Mouse (Mus musculus): Measurements from ENCODE around the gene Tfpi. TPM values are rescaled to one million over a fixed set of nuclear protein-coding genes. Genes with fewer than 3 reads are reported as not detected.
"Not testable (repeated sequence)": the region's sequence is repeated elsewhere in the genome, so short reads cannot be mapped to it uniquely, and the experiment has no call there.

The Tfpi gene
- polyA plus RNA-seq, 1 experiment from 2014 or later: 53.9 TPM

GRCm38 (mm10) chr2:84513281-84513680 lies 36.7 kb upstream of the Tfpi start:
- H3K4me2 ChIP-seq (ENCODE audit: low read length): no peak overlapping the region
- WGBS: 92% methylated on average over 3 of the region's 3 CpGs
- no peaks in the 10 kb centered on the region for H3K9me3 ChIP-seq (ENCODE audit: control insufficient read depth, low read length)
- no peak overlapping the region for H3K27ac ChIP-seq (ENCODE audit: low read depth)
- H3K36me3 ChIP-seq (ENCODE audit: control insufficient read depth, insufficient read depth, low read length): no peaks in the 10 kb centered on the region
- DNase-seq (ENCODE audit: low spot score) (no peak), ATAC-seq (replicated peaks; ENCODE audit: low FRiP score, low TSS enrichment, low read depth) (no peak)
- no peak overlapping the region for H3K4me3 ChIP-seq (ENCODE audit: low read depth, low read length)
- H3K9ac ChIP-seq (ENCODE audit: low read length): no peak overlapping the region
- H3K27me3 ChIP-seq (replicated peaks; ENCODE audit: control insufficient read depth, insufficient read depth, low read length): no peaks in the 10 kb centered on the region
- H3K4me1 ChIP-seq (replicated peaks; ENCODE audit: control insufficient read depth, insufficient read depth, low read length): no peaks in the 10 kb centered on the region; the same call in 1 of the 2 replicates

- ATAC-seq (replicated peaks; ENCODE audit: low FRiP score, low TSS enrichment, low read depth) (no peak), DNase-seq (ENCODE audit: low spot score) (no peak)
- 59% methylated on average over 2 of the region's 2 CpGs for WGBS
- Histone ChIP-seq H3K27ac (ENCODE audit: low read depth) (no peak overlapping the region), H3K4me1 (replicated peaks; ENCODE audit: control insufficient read depth, insufficient read depth, low read length) (no peaks in the 10 kb centered on the region), H3K4me3 (ENCODE audit: low read depth, low read length) (no peak overlapping the region), H3K27me3 (replicated peaks; ENCODE audit: control insufficient read depth, insufficient read depth, low read length) (no peaks in the 10 kb centered on the region), H3K4me2 (ENCODE audit: low read length) (no peak overlapping the region), H3K36me3 (ENCODE audit: control insufficient read depth, insufficient read depth, low read length) (no peaks in the 10 kb centered on the region), H3K9ac (ENCODE audit: low read length) (no peak overlapping the region), H3K9me3 (ENCODE audit: control insufficient read depth, low read length) (no peaks in the 10 kb centered on the region)
These were observed 34.9 kb upstream of the Tfpi start for GRCm38 (mm10) chr2:84511508-84511907.

- WGBS: 86% methylated on average over 4 of the region's 4 CpGs
- H3K36me3 ChIP-seq (ENCODE audit: control insufficient read depth, insufficient read depth, low read length): no peaks in the 10 kb centered on the region
- H3K4me3 ChIP-seq (ENCODE audit: low read depth, low read length): no peak overlapping the region
- H3K4me1 ChIP-seq (replicated peaks; ENCODE audit: control insufficient read depth, insufficient read depth, low read length): no peaks in the 10 kb centered on the region
- H3K4me2 ChIP-seq (ENCODE audit: low read length): no peak overlapping the region
- H3K27me3 ChIP-seq (replicated peaks; ENCODE audit: control insufficient read depth, insufficient read depth, low read length): no peaks in the 10 kb centered on the region
- ATAC-seq (replicated peaks; ENCODE audit: low FRiP score, low TSS enrichment, low read depth) (no peak), DNase-seq (ENCODE audit: low spot score) (no peak)
- H3K9me3 ChIP-seq (ENCODE audit: control insufficient read depth, low read length): no peaks in the 10 kb centered on the region
- no peak overlapping the region for H3K27ac ChIP-seq (ENCODE audit: low read depth)
- H3K9ac ChIP-seq (ENCODE audit: low read length): no peak overlapping the region
These were observed 34.5 kb upstream of the Tfpi start for GRCm38 (mm10) chr2:84511036-84511435.

DNA sequence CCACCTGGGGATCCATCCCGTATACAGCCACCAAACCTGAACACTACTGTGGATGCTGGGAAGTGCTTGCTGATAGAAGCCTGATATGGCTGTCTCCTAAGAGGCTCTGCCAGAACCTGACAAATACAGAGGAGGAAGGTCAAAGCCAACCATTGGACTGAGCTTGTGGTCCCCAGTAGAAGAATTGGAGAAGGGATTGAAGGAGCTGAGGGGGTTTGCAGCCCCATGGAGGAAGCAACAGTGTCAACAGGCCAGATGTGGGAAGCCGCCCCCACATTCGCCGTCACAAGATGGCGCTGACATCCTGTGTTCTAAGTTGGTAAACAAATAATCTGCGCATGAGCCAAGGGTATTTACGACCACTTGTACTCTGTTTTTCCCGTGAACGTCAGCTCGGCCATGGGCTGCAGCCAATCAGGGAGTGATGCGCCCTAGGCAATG lies 28.4 kb upstream of the Tfpi start:
- 40% methylated on average over 5 of the region's 11 CpGs for WGBS
- ATAC-seq (replicated peaks; ENCODE audit: low FRiP score, low TSS enrichment, low read depth) (peak; percentile 62; the same call in 1 of the 2 replicates), DNase-seq (ENCODE audit: low spot score) (peak; percentile 66)
- H3K4me1 ChIP-seq (replicated peaks; ENCODE audit: control insufficient read depth, insufficient read depth, low read length); H3K36me3 ChIP-seq (ENCODE audit: control insufficient read depth, insufficient read depth, low read length); H3K27ac ChIP-seq (ENCODE audit: low read depth); H3K9ac ChIP-seq (ENCODE audit: low read length); H3K9me3 ChIP-seq (ENCODE audit: control insufficient read depth, low read length); H3K27me3 ChIP-seq (replicated peaks; ENCODE audit: control insufficient read depth, insufficient read depth, low read length); H3K4me3 ChIP-seq (ENCODE audit: low read depth, low read length): not testable (repeated sequence)
- peak overlapping the region; percentile 22; the same call in 1 of the 2 replicates for H3K4me2 ChIP-seq (ENCODE audit: low read length)

DNA sequence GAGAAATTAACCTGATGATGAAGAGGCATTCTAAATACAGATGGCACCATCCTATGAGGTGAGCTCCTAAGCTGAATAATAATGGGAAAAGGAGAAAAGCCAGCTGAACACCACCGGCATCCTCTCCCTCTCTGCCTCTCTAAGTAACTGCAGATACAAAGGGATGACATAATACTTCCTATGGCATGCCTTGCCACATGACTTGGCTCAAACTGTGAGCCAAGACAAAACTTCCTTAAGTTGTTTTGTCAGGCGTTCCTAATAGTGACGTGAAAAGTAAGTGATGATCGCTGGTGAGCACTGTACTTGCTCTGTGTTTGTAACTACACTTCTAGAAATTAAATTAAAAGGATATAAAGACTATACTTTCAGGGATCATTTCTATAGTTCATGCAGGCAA lies 27.7 kb upstream of the Tfpi start:
- Histone ChIP-seq H3K27ac (ENCODE audit: low read depth) (no peak overlapping the region), H3K36me3 (ENCODE audit: control insufficient read depth, insufficient read depth, low read length) (no peaks in the 10 kb centered on the region), H3K4me3 (ENCODE audit: low read depth, low read length) (no peak overlapping the region), H3K9me3 (ENCODE audit: control insufficient read depth, low read length) (no peaks in the 10 kb centered on the region), H3K4me2 (ENCODE audit: low read length) (no peak overlapping the region), H3K9ac (ENCODE audit: low read length) (no peak overlapping the region), H3K4me1 (replicated peaks; ENCODE audit: control insufficient read depth, insufficient read depth, low read length) (no peaks in the 10 kb centered on the region), H3K27me3 (replicated peaks; ENCODE audit: control insufficient read depth, insufficient read depth, low read length) (no peaks in the 10 kb centered on the region)
- ATAC-seq (replicated peaks; ENCODE audit: low FRiP score, low TSS enrichment, low read depth) (no peak), DNase-seq (ENCODE audit: low spot score) (no peak)
- 75% methylated on average over 4 of the region's 4 CpGs for WGBS

- no peak overlapping the region for H3K4me2 ChIP-seq (ENCODE audit: low read length)
- no peaks in the 10 kb centered on the region for H3K4me1 ChIP-seq (replicated peaks; ENCODE audit: control insufficient read depth, insufficient read depth, low read length)
- no peaks in the 10 kb centered on the region for H3K36me3 ChIP-seq (ENCODE audit: control insufficient read depth, insufficient read depth, low read length)
- DNase-seq (ENCODE audit: low spot score) (no peak), ATAC-seq (replicated peaks; ENCODE audit: low FRiP score, low TSS enrichment, low read depth) (no peak)
- no peak overlapping the region for H3K4me3 ChIP-seq (ENCODE audit: low read depth, low read length)
- no peak overlapping the region for H3K27ac ChIP-seq (ENCODE audit: low read depth)
- H3K9ac ChIP-seq (ENCODE audit: low read length): no peak overlapping the region
- WGBS: 66% methylated on average over 3 of the region's 3 CpGs
- no peaks in the 10 kb centered on the region for H3K9me3 ChIP-seq (ENCODE audit: control insufficient read depth, low read length)
- no peaks in the 10 kb centered on the region for H3K27me3 ChIP-seq (replicated peaks; ENCODE audit: control insufficient read depth, insufficient read depth, low read length)
These were observed 22.3 kb upstream of the Tfpi start for GRCm38 (mm10) chr2:84498921-84499320.

- no peak overlapping the region for H3K9ac ChIP-seq (ENCODE audit: low read length)
- H3K27me3 ChIP-seq (replicated peaks; ENCODE audit: control insufficient read depth, insufficient read depth, low read length): no peaks in the 10 kb centered on the region
- WGBS: 72% methylated on average over 3 of the region's 3 CpGs
- no peak overlapping the region for H3K4me2 ChIP-seq (ENCODE audit: low read length)
- ATAC-seq (replicated peaks; ENCODE audit: low FRiP score, low TSS enrichment, low read depth) (no peak), DNase-seq (ENCODE audit: low spot score) (no peak)
- no peak overlapping the region for H3K27ac ChIP-seq (ENCODE audit: low read depth)
- no peaks in the 10 kb centered on the region for H3K9me3 ChIP-seq (ENCODE audit: control insufficient read depth, low read length)
- H3K36me3 ChIP-seq (ENCODE audit: control insufficient read depth, insufficient read depth, low read length): no peaks in the 10 kb centered on the region
- H3K4me1 ChIP-seq (replicated peaks; ENCODE audit: control insufficient read depth, insufficient read depth, low read length): no peaks in the 10 kb centered on the region
- no peak overlapping the region for H3K4me3 ChIP-seq (ENCODE audit: low read depth, low read length)
These were observed 18.5 kb upstream of the Tfpi start for GRCm38 (mm10) chr2:84495108-84495507.

DNA sequence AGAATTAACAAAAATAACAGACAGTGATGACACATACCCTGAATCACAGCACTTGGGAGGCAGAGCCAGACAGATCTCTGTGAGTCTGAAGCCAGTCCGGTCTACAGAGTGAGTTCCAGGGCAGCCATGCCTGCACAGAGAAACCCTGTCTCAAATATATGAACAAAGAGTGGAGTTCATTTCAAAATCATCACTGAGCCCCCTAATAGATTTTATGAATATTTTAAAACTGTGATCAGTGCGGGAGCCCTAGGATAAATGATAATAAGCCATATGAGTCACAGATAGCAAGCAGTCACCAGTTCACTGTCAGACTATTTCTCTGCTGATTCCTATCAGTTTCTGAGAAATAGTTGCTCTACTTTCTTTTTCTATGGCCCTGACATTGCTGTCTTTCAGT lies 17.1 kb upstream of the Tfpi start:
- no peaks in the 10 kb centered on the region for H3K9me3 ChIP-seq (ENCODE audit: control insufficient read depth, low read length)
- DNase-seq (ENCODE audit: low spot score) (no peak), ATAC-seq (replicated peaks; ENCODE audit: low FRiP score, low TSS enrichment, low read depth) (no peak)
- H3K36me3 ChIP-seq (ENCODE audit: control insufficient read depth, insufficient read depth, low read length): no peaks in the 10 kb centered on the region
- H3K9ac ChIP-seq (ENCODE audit: low read length): no peak overlapping the region
- H3K4me3 ChIP-seq (ENCODE audit: low read depth, low read length): no peak overlapping the region
- H3K27ac ChIP-seq (ENCODE audit: low read depth): no peak overlapping the region
- 92% methylated on average over 2 of the region's 2 CpGs for WGBS
- no peaks in the 10 kb centered on the region for H3K4me1 ChIP-seq (replicated peaks; ENCODE audit: control insufficient read depth, insufficient read depth, low read length)
- no peak overlapping the region for H3K4me2 ChIP-seq (ENCODE audit: low read length)
- H3K27me3 ChIP-seq (replicated peaks; ENCODE audit: control insufficient read depth, insufficient read depth, low read length): no peaks in the 10 kb centered on the region

DNA sequence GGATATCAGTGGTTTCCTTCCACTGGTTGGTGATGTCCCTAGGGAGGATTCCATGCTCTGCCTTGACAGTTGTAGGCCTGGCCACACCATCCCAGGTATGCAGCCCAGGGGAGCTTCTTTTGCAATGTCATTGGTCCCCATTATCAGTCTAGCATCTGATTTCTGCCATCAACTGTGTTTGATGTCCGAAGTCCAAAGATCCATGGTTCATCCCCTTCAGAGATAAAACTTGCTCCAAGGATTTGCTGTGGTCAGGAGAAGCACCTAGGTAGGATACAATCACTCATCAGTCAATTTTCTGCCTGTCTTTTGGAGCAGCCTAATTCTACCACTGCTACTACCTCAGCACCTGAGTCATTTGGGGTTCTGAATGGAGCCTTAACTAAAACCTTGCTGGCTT lies 15.1 kb upstream of the Tfpi start:
- Histone ChIP-seq H3K27me3 (replicated peaks; ENCODE audit: control insufficient read depth, insufficient read depth, low read length) (no peaks in the 10 kb centered on the region), H3K4me2 (ENCODE audit: low read length) (no peak overlapping the region), H3K27ac (ENCODE audit: low read depth) (no peak overlapping the region), H3K4me3 (ENCODE audit: low read depth, low read length) (no peak overlapping the region), H3K9ac (ENCODE audit: low read length) (no peak overlapping the region), H3K36me3 (ENCODE audit: control insufficient read depth, insufficient read depth, low read length) (no peaks in the 10 kb centered on the region), H3K4me1 (replicated peaks; ENCODE audit: control insufficient read depth, insufficient read depth, low read length) (no peaks in the 10 kb centered on the region), H3K9me3 (ENCODE audit: control insufficient read depth, low read length) (no peaks in the 10 kb centered on the region)
- DNase-seq (ENCODE audit: low spot score): no peak
- ATAC-seq (replicated peaks; ENCODE audit: low FRiP score, low TSS enrichment, low read depth): no peak
- WGBS: 86% methylated on average over 1 of the region's 1 CpGs

All from intestine, embryonic 14.5 days (tissue).